Mouse (Mus musculus) neural tube, postnatal 0 days (tissue): ENCODE measurements around the gene Arhgap17. TPM values are rescaled to one million over a fixed set of nuclear protein-coding genes. Genes with fewer than 3 reads are reported as not detected.

Source experiments
- polyA plus RNA-seq: library from polyadenylated mRNA; unstranded; fragments of >200 nt; fragmentation: Nextera tagmentation; extraction: Ambion mirVana; gene quantifications from 2 replicates; pipeline ENCODE4 v1.2.1, GENCODE M21; 2015

Gene Arhgap17
- polyA plus RNA-seq = 7.2 and 7.8 TPM in 2 replicates

DNA sequence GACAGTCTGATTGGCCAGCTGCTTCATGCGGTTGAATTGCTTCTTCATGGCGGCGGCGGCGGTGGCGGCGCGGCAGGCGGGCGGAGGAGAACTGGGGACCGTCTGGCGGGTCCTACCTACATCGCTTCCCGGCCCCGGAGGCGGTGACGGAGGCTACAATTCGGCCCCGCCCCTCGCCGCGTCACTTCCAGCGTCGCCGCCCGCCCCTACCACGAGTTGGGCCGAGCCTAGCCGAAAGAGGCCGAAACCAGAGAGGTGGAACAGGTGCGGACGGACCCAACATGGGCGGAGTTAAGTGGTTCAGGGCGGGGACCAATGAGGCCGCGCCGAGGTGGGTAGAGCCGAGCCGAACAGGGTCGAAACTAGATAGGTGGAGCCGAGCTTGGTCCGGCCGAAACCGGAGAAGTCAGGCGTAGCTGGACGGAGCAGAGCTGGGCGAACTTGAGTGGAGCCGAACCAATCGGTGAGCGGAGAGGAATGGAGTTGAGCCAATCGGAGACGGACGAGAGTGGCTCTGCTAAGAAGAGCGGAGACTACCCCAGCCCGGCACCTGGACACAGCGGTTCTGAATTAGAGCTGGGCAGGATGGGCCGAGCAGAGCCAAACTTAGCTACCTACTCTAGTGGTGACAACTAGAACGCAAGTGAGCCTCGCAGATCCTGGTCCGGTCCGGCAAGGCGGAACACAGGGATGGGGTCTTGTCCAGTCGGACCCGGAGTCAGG lies at the start of gene Arhgap17, which contains the start of gene Lcmt1:
Gene Arhgap17 (minus strand): TSS at position 157 of the 723 bp plus-strand sequence.
Gene Lcmt1 (plus strand): TSS at position 26 of the 723 bp plus-strand sequence.

Other genes starting within 250 kb of the Arhgap17 start
- 54.8 and 67.3 TPM in 2 replicates for gene Tnrc6a, start 246.0 kb downstream of the Arhgap17 start, polyA plus RNA-seq
- 0.19 and 0.23 TPM in 2 replicates for gene Slc5a11, start 155.1 kb downstream of the Arhgap17 start, polyA plus RNA-seq
- 105 and 106 TPM in 2 replicates for gene Lcmt1, start 131 bp downstream of the Arhgap17 start, polyA plus RNA-seq
- 0.18 TPM in 1 of 2 replicates, not detected in the other for gene Aqp8, start 92.4 kb upstream of the Arhgap17 start, polyA plus RNA-seq
- 9.3 and 9.6 TPM in 2 replicates for gene Zkscan2, start 130.5 kb upstream of the Arhgap17 start, polyA plus RNA-seq